Mouse (Mus musculus): ENCODE data around the gene Etv5. TPM values are rescaled to one million over a fixed set of nuclear protein-coding genes. Genes with fewer than 3 reads are reported as not detected.
"Not testable (repeated sequence)": the region's sequence is repeated elsewhere in the genome, so short reads cannot be mapped to it uniquely, and the experiment has no call there.

Gene Etv5
- polyA plus RNA-seq, 1 experiment from 2014 or later, result 5.4 TPM

DNA sequence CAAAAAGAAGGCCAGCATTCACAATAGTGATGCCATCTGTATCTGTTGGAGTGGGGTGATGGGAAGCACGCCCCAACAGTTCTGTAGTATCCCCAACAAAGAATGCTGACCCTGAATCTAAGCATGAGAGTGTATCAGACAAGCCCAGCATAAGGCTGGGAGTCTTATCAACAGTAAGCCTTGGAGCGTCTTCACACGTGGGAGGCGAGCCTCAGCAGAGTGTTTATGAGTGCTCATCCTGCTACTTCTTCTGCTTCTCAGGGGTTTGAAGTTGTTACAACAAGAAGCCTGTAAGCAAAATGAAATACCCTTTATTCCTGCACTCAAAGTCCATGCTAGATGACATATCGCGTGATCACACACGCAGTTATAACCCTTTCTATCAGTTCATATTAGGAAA, 72.4 kb downstream of the Etv5 start:
- TF ChIP-seq CTCF (IDR thresholded peaks at IDR 0.05; ENCODE audit: low read depth), result no peak
- no peak for ATAC-seq
- Histone ChIP-seq H3K27ac (ENCODE audit: low read depth, low read length) (no peak overlapping the region), H3K4me3 (ENCODE audit: low read depth, low read length) (no peak overlapping the region), H3K36me3 (ENCODE audit: control insufficient read depth, insufficient read depth) (no peaks in the 10 kb centered on the region), H3K4me2 (replicated peaks; ENCODE audit: low read depth) (no peak overlapping the region), H3K9ac (ENCODE audit: low read depth, low read length) (no peak overlapping the region), H3K4me1 (replicated peaks; ENCODE audit: control insufficient read depth, insufficient read depth, low read length) (no peaks in the 10 kb centered on the region), H3K27me3 (replicated peaks; ENCODE audit: control insufficient read depth, insufficient read depth, low read length) (no peaks in the 10 kb centered on the region), H3K9me3 (ENCODE audit: control insufficient read depth) (no peaks in the 10 kb centered on the region)
- WGBS, result 83% methylated on average over 7 of the region's 7 CpGs

- Histone ChIP-seq H3K9ac (ENCODE audit: low read depth, low read length) (no peak overlapping the region), H3K4me2 (replicated peaks; ENCODE audit: low read depth) (no peak overlapping the region), H3K27ac (ENCODE audit: low read depth, low read length) (no peak overlapping the region), H3K36me3 (ENCODE audit: control insufficient read depth, insufficient read depth) (no peaks in the 10 kb centered on the region), H3K27me3 (replicated peaks; ENCODE audit: control insufficient read depth, insufficient read depth, low read length) (no peaks in the 10 kb centered on the region), H3K4me3 (ENCODE audit: low read depth, low read length) (no peak overlapping the region), H3K4me1 (replicated peaks; ENCODE audit: control insufficient read depth, insufficient read depth, low read length) (no peaks in the 10 kb centered on the region), H3K9me3 (ENCODE audit: control insufficient read depth) (no peaks in the 10 kb centered on the region)
- no peak for TF ChIP-seq CTCF (IDR thresholded peaks at IDR 0.05; ENCODE audit: low read depth)
- ATAC-seq, result no peak
- 80% methylated on average over 7 of the region's 7 CpGs for WGBS
Measured at GRCm38 (mm10) chr16:22366040-22366439, 73.5 kb downstream of the Etv5 start.

- Histone ChIP-seq H3K9ac (ENCODE audit: low read depth, low read length) (no peak overlapping the region), H3K4me3 (ENCODE audit: low read depth, low read length) (no peak overlapping the region), H3K4me1 (replicated peaks; ENCODE audit: control insufficient read depth, insufficient read depth, low read length) (no peaks in the 10 kb centered on the region), H3K27ac (ENCODE audit: low read depth, low read length) (no peak overlapping the region), H3K9me3 (ENCODE audit: control insufficient read depth) (no peaks in the 10 kb centered on the region), H3K4me2 (replicated peaks; ENCODE audit: low read depth) (no peak overlapping the region), H3K36me3 (ENCODE audit: control insufficient read depth, insufficient read depth) (no peaks in the 10 kb centered on the region), H3K27me3 (replicated peaks; ENCODE audit: control insufficient read depth, insufficient read depth, low read length) (no peaks in the 10 kb centered on the region)
- no peak for ATAC-seq
- 65% methylated on average over 3 of the region's 3 CpGs for WGBS
- TF ChIP-seq CTCF (IDR thresholded peaks at IDR 0.05; ENCODE audit: low read depth), result no peak
Measured at GRCm38 (mm10) chr16:22365596-22365995, 73.9 kb downstream of the Etv5 start.

DNA sequence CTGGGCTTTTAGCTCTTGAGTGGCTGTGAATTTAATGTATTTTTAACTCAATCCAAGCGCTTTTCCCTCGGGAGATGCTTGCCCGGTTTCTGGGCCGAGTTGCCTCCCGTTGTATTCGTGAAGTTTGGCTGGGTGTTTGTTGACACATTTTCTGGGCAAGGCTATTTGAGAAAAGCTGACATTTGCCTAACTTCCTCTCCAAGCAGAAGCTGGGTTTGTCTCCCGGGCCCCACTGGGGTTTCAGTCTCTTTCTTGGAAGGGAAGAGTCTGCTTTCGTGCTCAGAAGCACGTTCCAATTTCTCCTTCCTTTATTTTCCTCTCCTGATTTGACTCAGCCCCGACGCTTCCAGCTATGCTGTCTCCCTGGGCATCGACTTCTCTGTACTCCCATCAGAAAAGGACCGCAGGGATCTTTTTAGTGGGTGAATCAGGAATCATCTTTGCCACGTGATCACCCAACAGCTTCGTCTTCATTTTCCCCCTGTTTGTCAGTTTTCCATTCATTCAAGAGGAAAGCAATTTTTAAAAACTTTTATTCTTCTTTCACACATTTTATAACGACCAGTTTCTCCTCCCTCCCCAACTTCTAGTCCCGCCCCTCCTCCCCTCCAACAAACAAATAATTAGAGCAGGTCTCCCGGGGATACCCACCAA, 80.7 kb downstream of the Etv5 start:
- H3K4me2 ChIP-seq (replicated peaks; ENCODE audit: low read depth), result 0 out of 2 replicates have a peak overlapping the region, but pooled peaks have one; percentile 18
- H3K9ac ChIP-seq (ENCODE audit: low read depth, low read length), result no peak overlapping the region
- no peak for ATAC-seq
- H3K9me3 ChIP-seq (ENCODE audit: control insufficient read depth), result no peaks in the 10 kb centered on the region
- no peaks in the 10 kb centered on the region for H3K27me3 ChIP-seq (replicated peaks; ENCODE audit: control insufficient read depth, insufficient read depth, low read length)
- no peaks in the 10 kb centered on the region for H3K4me1 ChIP-seq (replicated peaks; ENCODE audit: control insufficient read depth, insufficient read depth, low read length)
- H3K27ac ChIP-seq (ENCODE audit: low read depth, low read length), result no peak overlapping the region
- TF ChIP-seq CTCF (IDR thresholded peaks at IDR 0.05; ENCODE audit: low read depth), result no peak
- H3K36me3 ChIP-seq (ENCODE audit: control insufficient read depth, insufficient read depth), result no peaks in the 10 kb centered on the region
- 24% methylated on average over 18 of the region's 18 CpGs for WGBS
- no peak overlapping the region for H3K4me3 ChIP-seq (ENCODE audit: low read depth, low read length)

DNA sequence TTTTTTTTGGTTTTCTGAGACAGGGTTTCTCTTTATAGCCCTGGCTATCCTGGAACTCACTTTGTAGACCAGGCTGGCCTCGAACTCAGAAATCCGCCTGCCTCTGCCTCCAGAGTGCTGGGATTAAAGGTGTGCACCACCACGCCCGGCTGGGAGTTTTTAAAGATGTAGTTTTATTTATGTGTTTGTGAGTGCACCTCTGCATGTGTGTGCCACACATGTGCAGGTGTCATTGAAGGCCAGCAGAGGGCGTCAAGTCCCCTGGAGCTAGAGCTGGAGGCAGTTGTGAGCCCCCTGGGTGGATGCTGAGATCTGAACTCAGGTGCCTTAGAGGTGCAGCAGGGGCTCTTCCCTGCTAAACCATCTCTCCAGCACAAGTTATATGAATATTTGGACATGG, 85.3 kb downstream of the Etv5 start:
- not testable (repeated sequence) for H3K27ac ChIP-seq (ENCODE audit: low read depth, low read length); H3K4me2 ChIP-seq (replicated peaks; ENCODE audit: low read depth); H3K4me1 ChIP-seq (replicated peaks; ENCODE audit: control insufficient read depth, insufficient read depth, low read length); ATAC-seq; H3K36me3 ChIP-seq (ENCODE audit: control insufficient read depth, insufficient read depth); H3K27me3 ChIP-seq (replicated peaks; ENCODE audit: control insufficient read depth, insufficient read depth, low read length); H3K9ac ChIP-seq (ENCODE audit: low read depth, low read length); H3K4me3 ChIP-seq (ENCODE audit: low read depth, low read length); H3K9me3 ChIP-seq (ENCODE audit: control insufficient read depth)
- 89% methylated on average over 5 of the region's 5 CpGs for WGBS
- TF ChIP-seq CTCF (IDR thresholded peaks at IDR 0.05; ENCODE audit: low read depth), result 0 out of 2 replicates have a peak, but pooled peaks have one; percentile 13

- H3K4me1 ChIP-seq (replicated peaks; ENCODE audit: control insufficient read depth, insufficient read depth, low read length), result no peaks in the 10 kb centered on the region
- ATAC-seq, result no peak
- no peaks in the 10 kb centered on the region for H3K27me3 ChIP-seq (replicated peaks; ENCODE audit: control insufficient read depth, insufficient read depth, low read length)
- WGBS, result 74% methylated on average over 3 of the region's 3 CpGs
- no peak overlapping the region for H3K27ac ChIP-seq (ENCODE audit: low read depth, low read length)
- H3K36me3 ChIP-seq (ENCODE audit: control insufficient read depth, insufficient read depth), result no peaks in the 10 kb centered on the region
- no peak overlapping the region for H3K4me2 ChIP-seq (replicated peaks; ENCODE audit: low read depth)
- H3K9ac ChIP-seq (ENCODE audit: low read depth, low read length), result no peak overlapping the region
- no peak overlapping the region for H3K4me3 ChIP-seq (ENCODE audit: low read depth, low read length)
- no peaks in the 10 kb centered on the region for H3K9me3 ChIP-seq (ENCODE audit: control insufficient read depth)
- no peak for TF ChIP-seq CTCF (IDR thresholded peaks at IDR 0.05; ENCODE audit: low read depth)
Measured at GRCm38 (mm10) chr16:22353639-22354038, 85.9 kb downstream of the Etv5 start.
